Mouse (Mus musculus) kidney, embryonic 14.5 days (tissue): Measurements from ENCODE around the gene Castor1. TPM values are rescaled to one million over a fixed set of nuclear protein-coding genes. Genes with fewer than 3 reads are reported as not detected.

Source experiments
- ATAC-seq: fragments of 200-750 bp; cut with Nextera tagmentation; 2 replicates; pipeline ENCODE4 v1.8.0; 2017; ENCODE audit warnings: moderate number of reproducible peaks, mild to moderate bottlenecking, moderate TSS enrichment, moderate library complexity; ENCODE audit not compliant: low FRiP score, low TSS enrichment
- H3K27ac ChIP-seq: fragments of 300-500 bp; sonication (generic); 2 replicates; pipeline ENCODE4 v1.5.1; 2014; ENCODE audit warnings: low read depth, mild to moderate bottlenecking, low read length, moderate library complexity, mixed read lengths
- H3K27me3 ChIP-seq: fragments of 300-500 bp; sonication (generic); 2 replicates; pipeline ENCODE4 v1.6.1; 2014; ENCODE audit warnings: mild to moderate bottlenecking, low read length; ENCODE audit not compliant: control insufficient read depth, insufficient read depth
- H3K36me3 ChIP-seq: fragments of 300-500 bp; sonication (generic); 2 replicates; pipeline ENCODE4 v1.6.1; 2014; ENCODE audit warnings: low read length, mixed read lengths; ENCODE audit not compliant: control insufficient read depth, insufficient read depth
- H3K4me1 ChIP-seq: fragments of 300-500 bp; sonication (generic); 2 replicates; pipeline ENCODE4 v1.6.1; 2014; ENCODE audit warnings: low read length, mixed read lengths; ENCODE audit not compliant: control insufficient read depth, insufficient read depth
- H3K4me2 ChIP-seq: fragments of 300-500 bp; sonication (generic); replicated peaks from 2 replicates; pipeline ENCODE4 v1.6.1; 2014; ENCODE audit warnings: low read depth, mild to moderate bottlenecking, low read length
- H3K4me3 ChIP-seq: fragments of 300-500 bp; sonication (generic); 2 replicates; pipeline ENCODE4 v1.5.1; 2014; ENCODE audit warnings: mild to moderate bottlenecking, low read length
- H3K9ac ChIP-seq: fragments of 300-500 bp; sonication (generic); 2 replicates; pipeline ENCODE4 v1.6.1; 2014; ENCODE audit warnings: low read depth, mild to moderate bottlenecking, low read length, moderate library complexity
- H3K9me3 ChIP-seq: fragments of 300-500 bp; sonication (generic); 2 replicates; pipeline ENCODE4 v1.6.1; 2016; ENCODE audit warnings: low read length; ENCODE audit not compliant: control insufficient read depth
- WGBS: fragments of 180-500 bp; shearing (Covaris S2); extraction: QIAGEN DNeasy Blood & Tissue Kit; methylation state at CpG from one replicate; pipeline ENCODE4 v1.1.7; 2014; 5-methylcytosine and 5-hydroxymethylcytosine counted together
- polyA plus RNA-seq: library from polyadenylated mRNA; unstranded; fragments of >200 nt; fragmentation: Nextera tagmentation; extraction: Ambion mirVana; gene quantifications from 2 replicates; pipeline ENCODE4 v1.2.1, GENCODE M21; 2014

Gene Castor1
- polyA plus RNA-seq, 1 experiment from 2014 or later, result 5.3 TPM

DNA sequence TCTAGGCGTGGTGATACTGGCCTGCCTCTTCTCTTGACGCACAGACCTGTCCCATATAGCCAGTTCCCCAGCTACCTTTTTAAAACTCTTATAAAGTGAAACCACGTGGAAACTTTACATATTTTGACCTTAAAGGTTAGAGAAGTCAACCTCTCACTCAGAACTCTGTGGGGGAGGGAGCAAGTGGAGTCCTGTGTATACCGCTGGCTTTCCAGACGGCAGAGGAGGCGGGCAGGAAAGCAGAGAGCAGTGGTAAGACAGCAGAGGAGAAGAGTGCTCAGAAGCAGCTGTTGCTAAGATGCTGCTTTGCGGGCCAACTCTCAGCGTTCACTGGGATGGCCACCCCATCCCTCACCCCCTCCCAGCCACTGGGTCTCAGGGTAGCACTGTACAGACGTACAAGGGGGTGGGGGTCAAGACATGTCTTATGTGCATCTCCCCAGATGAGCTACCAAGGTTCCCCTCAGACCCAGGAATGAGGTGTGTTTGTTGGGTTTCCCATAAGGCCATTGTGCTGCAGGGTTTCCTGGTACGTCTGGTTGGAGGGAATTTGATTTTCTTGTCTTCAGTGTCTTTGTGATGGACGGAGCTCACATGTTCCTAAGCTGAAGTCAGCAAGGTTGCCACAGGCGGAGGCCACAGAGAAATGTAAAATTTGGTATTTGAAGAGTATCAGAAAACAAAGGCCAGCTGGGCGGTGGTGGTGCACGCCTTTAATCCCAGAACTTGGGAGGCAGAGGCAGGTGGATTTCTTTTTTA, 29.4 kb downstream of the Castor1 start:
- H3K9me3 ChIP-seq, result no peaks in the 10 kb centered on the region
- no peak overlapping the region for H3K27ac ChIP-seq
- no peak for ATAC-seq
- H3K4me1 ChIP-seq, result no peaks in the 10 kb centered on the region
- H3K4me3 ChIP-seq, result no peak overlapping the region
- H3K27me3 ChIP-seq, result no peaks in the 10 kb centered on the region
- WGBS, result 76% methylated on average over 14 of the region's 14 CpGs
- no peak overlapping the region for H3K4me2 ChIP-seq
- no peaks in the 10 kb centered on the region for H3K36me3 ChIP-seq
- H3K9ac ChIP-seq, result no peak overlapping the region

DNA sequence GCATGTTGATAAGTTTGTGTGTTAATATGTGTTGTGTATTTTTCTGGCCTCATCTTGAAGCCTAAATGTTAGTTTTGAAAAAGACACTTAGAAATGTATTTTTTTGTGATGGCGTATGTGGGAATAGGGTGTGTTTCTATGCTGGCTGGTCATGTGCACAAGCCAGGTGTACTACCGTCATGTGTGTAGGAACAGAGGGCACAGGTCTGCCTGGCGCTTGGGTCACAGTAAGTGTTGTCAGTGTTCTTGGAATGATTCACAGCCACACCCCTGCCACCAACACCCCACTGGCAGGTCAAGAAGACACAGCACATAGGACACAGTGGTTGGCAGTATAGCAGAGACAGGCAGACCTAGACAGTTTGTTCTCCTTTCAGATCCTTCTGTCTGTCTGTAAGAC, 31.1 kb downstream of the Castor1 start:
- H3K4me3 ChIP-seq, result no peak overlapping the region
- WGBS, result 93% methylated on average over 3 of the region's 3 CpGs
- no peaks in the 10 kb centered on the region for H3K27me3 ChIP-seq
- H3K9me3 ChIP-seq, result no peaks in the 10 kb centered on the region
- no peak overlapping the region for H3K9ac ChIP-seq
- no peak overlapping the region for H3K27ac ChIP-seq
- no peaks in the 10 kb centered on the region for H3K36me3 ChIP-seq
- H3K4me1 ChIP-seq, result no peaks in the 10 kb centered on the region
- no peak overlapping the region for H3K4me2 ChIP-seq
- ATAC-seq, result no peak

DNA sequence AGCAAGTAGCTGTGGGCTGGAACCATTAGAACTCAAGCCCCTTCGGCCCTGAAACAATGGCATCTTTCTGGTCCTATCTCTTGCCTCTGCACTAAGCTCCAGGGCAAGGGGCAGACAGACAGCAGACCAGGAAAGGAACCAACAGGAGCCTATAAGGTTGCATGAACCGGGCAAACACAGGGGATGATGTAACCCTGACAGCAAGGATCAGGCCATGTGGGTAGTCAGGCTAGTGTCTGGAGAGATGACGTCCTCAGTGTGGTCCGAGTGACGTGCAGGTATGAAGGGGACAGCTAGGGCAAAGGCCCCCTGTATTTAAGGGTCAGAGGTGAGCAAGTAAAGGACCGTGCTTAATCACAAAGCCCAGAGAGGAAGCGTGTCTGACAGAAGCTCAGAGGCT, 32.3 kb downstream of the Castor1 start:
- Histone ChIP-seq H3K9me3 (no peaks in the 10 kb centered on the region), H3K27me3 (no peaks in the 10 kb centered on the region), H3K27ac (no peak overlapping the region), H3K9ac (no peak overlapping the region), H3K4me2 (no peak overlapping the region), H3K36me3 (no peaks in the 10 kb centered on the region), H3K4me3 (no peak overlapping the region), H3K4me1 (no peaks in the 10 kb centered on the region)
- no peak for ATAC-seq
- 79% methylated on average over 7 of the region's 7 CpGs for WGBS

DNA sequence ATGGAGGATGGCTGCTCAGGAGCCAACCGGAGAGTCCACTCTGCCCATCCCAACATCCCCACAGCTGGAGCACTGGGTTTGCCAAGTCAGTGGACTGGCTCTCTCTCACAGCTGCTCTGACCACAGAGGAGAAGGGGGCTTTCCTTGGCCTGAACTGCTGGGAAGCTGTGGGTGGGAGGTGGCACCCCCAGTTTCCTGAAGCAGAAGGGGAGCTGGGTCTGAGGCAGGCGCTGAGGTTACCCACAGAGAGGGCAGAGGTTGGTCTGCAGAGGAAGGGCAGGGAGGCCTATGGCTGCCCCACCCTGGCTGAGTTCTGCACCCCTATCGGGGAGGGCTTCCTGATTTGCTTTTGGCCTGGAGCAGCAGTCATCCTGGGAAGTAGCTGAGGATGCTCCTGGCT, 33.4 kb downstream of the Castor1 start:
- Histone ChIP-seq H3K27me3 (no peaks in the 10 kb centered on the region), H3K4me3 (no peak overlapping the region), H3K9me3 (no peaks in the 10 kb centered on the region), H3K27ac (no peak overlapping the region), H3K36me3 (no peaks in the 10 kb centered on the region), H3K4me1 (no peaks in the 10 kb centered on the region), H3K9ac (no peak overlapping the region), H3K4me2 (no peak overlapping the region)
- no peak for ATAC-seq
- 76% methylated on average over 3 of the region's 3 CpGs for WGBS

DNA sequence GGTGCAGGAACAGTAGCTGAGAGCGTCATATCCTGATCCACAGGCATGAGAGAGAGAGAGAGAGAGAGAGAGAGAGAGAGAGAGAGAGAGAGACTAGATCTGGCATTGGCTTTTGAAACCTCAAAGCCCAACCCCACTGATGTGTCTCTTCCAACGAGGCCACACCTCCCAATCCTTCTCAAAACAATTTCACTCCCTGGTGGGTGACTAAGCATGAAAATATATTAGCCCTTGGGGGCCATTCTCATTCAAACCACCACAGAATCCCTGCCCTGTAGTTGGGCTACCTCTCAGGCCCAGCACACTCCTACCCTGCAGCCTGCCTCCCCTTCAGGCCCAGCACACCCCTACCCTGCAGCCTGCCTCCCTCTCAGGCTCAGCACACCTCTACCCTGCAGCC, 34.9 kb downstream of the Castor1 start:
- no peak overlapping the region for H3K4me2 ChIP-seq
- no peak overlapping the region for H3K27ac ChIP-seq
- 65% methylated on average over 2 of the region's 2 CpGs for WGBS
- H3K9me3 ChIP-seq, result no peaks in the 10 kb centered on the region
- H3K4me3 ChIP-seq, result no peak overlapping the region
- no peaks in the 10 kb centered on the region for H3K36me3 ChIP-seq
- no peak for ATAC-seq
- no peaks in the 10 kb centered on the region for H3K4me1 ChIP-seq
- H3K27me3 ChIP-seq, result no peaks in the 10 kb centered on the region
- H3K9ac ChIP-seq, result no peak overlapping the region

DNA sequence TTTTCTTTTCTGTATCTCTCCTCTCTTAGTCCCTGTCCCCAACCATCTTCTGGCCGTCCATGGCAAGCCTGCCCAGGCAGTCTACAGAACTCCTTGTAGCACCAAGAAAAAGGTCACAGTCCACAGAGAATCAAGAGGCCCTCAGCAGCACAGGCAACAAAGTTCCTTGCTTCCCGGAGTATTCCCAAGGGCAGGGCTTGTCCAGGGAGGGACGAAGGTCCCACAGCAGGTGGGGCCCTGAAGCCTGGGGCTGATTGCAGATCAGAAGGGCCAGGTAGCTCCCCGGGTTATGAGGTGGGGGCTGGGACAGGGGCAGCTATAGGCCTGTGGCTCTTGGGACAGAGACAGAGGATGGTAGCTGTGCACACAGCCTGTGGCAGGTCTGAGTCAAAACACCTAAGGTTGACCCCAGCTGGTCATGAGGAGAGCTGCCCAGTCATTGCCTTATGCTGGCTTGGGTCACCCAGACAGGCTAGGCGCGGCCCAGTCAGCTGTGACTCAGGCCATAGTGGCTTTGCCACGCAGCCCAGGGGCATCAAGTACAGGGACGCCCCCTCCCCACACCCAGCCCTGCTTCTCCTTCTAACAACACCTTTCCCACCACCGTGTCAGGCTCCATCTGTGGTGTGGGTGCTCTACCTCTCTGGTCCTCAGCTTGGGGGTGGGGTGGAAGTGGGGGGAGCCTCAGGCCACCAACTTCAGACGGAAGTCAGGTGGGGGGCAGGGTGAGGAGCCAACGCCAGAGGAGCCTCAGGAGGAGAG, 39.0 kb downstream of the Castor1 start, which contains the start of gene Lif:
Lif (plus strand) TSS at position 712 of the 762 bp plus-strand sequence.
- no peak within 1 kb of the TSS for H3K4me2 ChIP-seq
- no peak within 1 kb of the TSS for H3K27ac ChIP-seq
- H3K4me3 ChIP-seq, result no peak within 1 kb of the TSS
- ATAC-seq, result no peak
- H3K27me3 ChIP-seq, result no peaks in the 10 kb centered on the region
- 52% methylated on average over 11 of the region's 11 CpGs for WGBS
- H3K36me3 ChIP-seq, result no peaks in the 10 kb centered on the region
- H3K9me3 ChIP-seq, result no peaks in the 10 kb centered on the region
- H3K9ac ChIP-seq, result no peak within 1 kb of the TSS
- H3K4me1 ChIP-seq, result peaks cover 14% of the 10 kb centered on the region

DNA sequence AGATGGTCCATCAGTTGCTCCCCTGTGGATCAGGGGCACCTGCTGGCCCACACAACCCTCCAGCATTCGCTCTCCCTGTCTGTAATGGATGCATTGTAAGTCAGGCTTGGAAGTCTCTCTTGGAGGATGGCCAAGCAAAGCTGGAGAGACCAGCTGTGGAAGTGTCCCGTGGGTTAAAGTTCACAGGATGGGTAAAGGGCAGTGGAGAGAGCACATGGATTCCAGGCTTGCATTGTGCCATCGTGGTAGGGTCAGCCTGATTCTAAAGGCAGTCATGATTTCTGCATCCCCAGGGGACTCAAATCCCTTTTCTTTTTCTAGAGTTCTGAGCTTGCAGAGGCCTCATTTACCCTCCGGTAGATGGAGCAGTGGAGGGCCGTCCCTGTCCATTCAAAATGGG, 39.7 kb downstream of the Castor1 start:
- no peak for ATAC-seq
- no peak overlapping the region for H3K4me2 ChIP-seq
- H3K9ac ChIP-seq, result no peak overlapping the region
- no peak overlapping the region for H3K27ac ChIP-seq
- no peaks in the 10 kb centered on the region for H3K36me3 ChIP-seq
- no peak overlapping the region for H3K4me3 ChIP-seq
- peaks cover 21% of the 10 kb centered on the region for H3K4me1 ChIP-seq
- WGBS, result 62% methylated on average over 5 of the region's 5 CpGs
- no peaks in the 10 kb centered on the region for H3K27me3 ChIP-seq
- H3K9me3 ChIP-seq, result no peaks in the 10 kb centered on the region

DNA sequence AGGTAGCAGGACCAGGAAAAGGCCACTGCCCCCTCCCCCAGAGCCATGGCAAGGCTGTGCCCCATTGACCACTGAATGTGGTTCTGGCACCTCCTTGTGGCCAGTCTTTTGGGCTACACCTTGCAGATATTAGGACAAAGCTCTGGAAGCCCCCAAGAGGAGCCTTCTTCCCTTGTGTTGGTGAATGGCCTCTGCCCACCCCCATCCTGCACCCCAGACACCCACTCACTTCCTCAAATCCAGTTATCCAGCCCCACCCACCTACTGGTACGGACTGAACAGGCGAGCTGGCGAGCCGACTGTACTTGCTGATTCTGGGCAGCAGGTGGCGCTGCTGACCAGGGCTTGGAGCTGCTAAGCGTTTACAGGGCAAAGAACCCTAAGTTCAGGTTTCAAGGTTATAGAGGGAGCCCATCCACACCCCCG, 40.6 kb downstream of the Castor1 start:
- Histone ChIP-seq H3K27me3 (no peaks in the 10 kb centered on the region), H3K4me1 (peaks cover 30% of the 10 kb centered on the region), H3K9ac (no peak overlapping the region), H3K4me2 (peak overlapping the region; percentile 25), H3K4me3 (no peak overlapping the region), H3K36me3 (no peaks in the 10 kb centered on the region), H3K9me3 (no peaks in the 10 kb centered on the region), H3K27ac (no peak overlapping the region)
- under 1% methylated on average over 7 of the region's 7 CpGs for WGBS
- peak; percentile 55 for ATAC-seq
